Mouse (Mus musculus) neutrophil, adult 83 days (primary cell): ENCODE results near the gene Mmachc. TPM values are rescaled to one million over a fixed set of nuclear protein-coding genes. Genes with fewer than 3 reads are reported as not detected.

ENCODE experiments used
- total RNA-seq, 2 experiments: library from RNA; stranded (reverse); gene quantifications; one replicate each; pipeline ENCODE4 v1.2.4; 2023

Gene Mmachc
- 1 to 10 TPM; 2.5 to 2.9 TPM for total RNA-seq

DNA sequence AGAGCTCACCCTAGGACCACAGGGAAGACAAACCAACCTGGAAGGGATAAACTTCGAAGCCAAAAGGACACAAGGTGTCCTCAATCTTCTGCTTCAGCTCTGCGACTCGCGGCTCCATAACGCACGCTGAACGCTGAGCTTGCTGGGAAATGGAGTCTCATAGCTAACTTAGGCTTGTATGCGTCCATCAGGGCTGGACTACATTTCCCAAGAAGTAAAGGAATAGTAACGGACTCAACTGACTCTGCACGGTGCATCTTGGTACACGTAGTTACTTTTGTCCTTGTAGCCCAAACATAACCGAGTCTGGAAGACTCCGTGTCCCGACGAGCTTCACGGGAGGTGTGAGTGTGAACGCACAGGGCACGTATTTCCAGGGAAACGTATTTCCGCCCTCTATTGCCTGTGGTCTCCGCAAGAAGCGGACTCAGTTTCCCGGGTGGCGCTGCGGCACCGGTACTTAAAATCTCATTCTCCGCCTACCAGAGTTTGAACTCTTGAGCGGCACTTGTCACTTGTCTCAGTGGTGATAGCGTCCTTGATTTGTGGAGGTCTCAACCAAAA is at the start of gene Mmachc, which contains the start of gene Ccdc163:
Gene Mmachc, minus strand, starts transcription at position 206 of the 564 bp plus-strand sequence.
Gene Ccdc163, plus strand, starts transcription at position 309 of the 564 bp plus-strand sequence.

DNA sequence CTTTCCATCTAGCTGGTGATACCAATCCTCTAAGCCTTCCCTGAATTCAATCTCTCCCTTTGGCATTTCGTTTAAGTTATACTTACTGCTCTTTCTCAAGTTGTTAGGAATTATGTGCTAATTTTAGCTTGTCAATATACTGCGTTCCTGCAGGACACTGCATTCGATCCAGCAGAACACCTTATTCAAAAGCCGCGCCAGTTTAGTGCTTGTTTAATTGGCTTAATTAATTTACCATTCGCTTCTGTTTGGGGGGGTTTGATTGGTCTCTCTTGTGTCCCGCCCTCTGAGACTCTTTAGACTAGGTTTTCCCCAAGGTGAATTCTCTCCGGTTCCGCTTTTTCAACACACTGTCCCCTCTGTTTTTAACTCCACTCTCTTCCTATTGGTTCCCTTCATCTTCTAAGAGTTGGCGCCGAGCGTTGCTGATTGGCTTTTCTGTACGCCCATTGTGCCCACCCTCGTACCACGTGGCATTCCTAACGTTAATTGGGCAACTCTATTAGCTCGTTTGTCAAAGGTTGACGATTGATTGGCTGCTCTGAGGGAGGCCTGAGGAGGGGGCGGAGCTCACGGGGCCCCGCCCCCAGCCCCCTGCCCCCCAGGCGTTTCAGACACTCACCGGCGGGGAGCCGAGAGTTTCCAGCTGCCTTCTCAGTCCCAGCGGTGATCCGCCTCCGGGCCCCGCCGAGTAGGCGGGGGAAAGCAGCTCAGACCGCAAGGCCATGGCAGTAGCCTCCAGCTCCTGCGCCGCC is 12.3 kb upstream of the Mmachc start, which contains the start of gene Tesk2:
Gene Tesk2, plus strand, starts transcription at position 606 of the 755 bp plus-strand sequence.

DNA sequence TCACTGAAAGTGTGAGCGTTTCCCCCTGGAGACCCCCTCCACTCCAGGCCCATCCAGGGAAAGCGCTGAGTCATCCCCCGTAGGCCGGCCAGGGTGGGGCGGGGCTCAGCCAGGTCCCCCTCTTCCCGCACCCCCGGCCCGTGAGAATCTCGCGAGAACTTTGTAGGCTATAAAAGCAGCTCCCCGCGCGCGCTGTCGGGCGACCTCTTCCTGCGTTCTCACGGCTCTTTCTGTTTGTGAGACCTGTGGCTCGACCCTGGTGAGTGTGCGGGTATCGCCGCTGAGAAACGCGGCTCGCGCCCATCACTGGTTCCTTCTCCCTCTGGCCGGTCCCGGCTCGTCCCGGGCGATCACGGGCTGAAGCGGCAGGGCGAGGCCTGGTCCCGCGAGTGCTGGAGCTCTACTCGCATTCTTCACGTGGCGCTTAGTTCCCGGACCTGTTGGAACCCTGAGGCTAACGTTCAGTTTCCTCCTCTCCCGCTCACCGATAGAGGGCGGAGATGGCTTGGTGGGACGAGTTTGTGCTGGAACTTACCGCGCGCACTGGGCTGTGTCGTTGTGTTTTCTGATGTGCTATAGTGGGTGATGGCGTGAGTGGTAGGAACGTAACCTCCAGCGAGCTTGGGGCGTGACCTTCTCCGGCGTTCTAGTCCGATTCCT is 22.7 kb downstream of the Mmachc start, which contains the start of gene Prdx1:
Gene Prdx1, plus strand, starts transcription at position 143 of the 660 bp plus-strand sequence.

Other genes with a start within 250 kb of the Mmachc start
- gene Mast2, start 244.2 kb downstream of the Mmachc start, total RNA-seq = 10 to 100 TPM; 27.5 to 28.4 TPM
- gene Ipp, start 200.9 kb downstream of the Mmachc start, total RNA-seq = 1 to 10 TPM; 8.1 to 8.6 TPM
- 1 to 10 TPM; 8.0 to 8.4 TPM for gene Tmem69, start 152.5 kb downstream of the Mmachc start, total RNA-seq
- gene Gpbp1l1, start 150.7 kb downstream of the Mmachc start, total RNA-seq = 10 to 100 TPM; 74.2 to 81.3 TPM
- gene Ccdc17, start 111.8 kb downstream of the Mmachc start, total RNA-seq = 1 to 10 TPM; 6.0 to 6.6 TPM
- 10 to 100 TPM; 57.0 to 59.7 TPM for gene Nasp, start 80.5 kb downstream of the Mmachc start, total RNA-seq
- 100 to 1,000 TPM; 266 to 278 TPM for gene Akr1a1, start 56.7 kb downstream of the Mmachc start, total RNA-seq
- 100 to 1,000 TPM; 140 to 144 TPM for gene Prdx1, start 22.9 kb downstream of the Mmachc start, total RNA-seq
- 10 to 100 TPM; 11.0 to 13.5 TPM for gene Ccdc163, start 103 bp upstream of the Mmachc start, total RNA-seq
- 10 to 100 TPM; 33.8 to 35.2 TPM for gene Tesk2, start 12.5 kb upstream of the Mmachc start, total RNA-seq
- 10 to 100 TPM; 14.0 to 16.1 TPM for gene Toe1, start 99.2 kb upstream of the Mmachc start, total RNA-seq
- 1 to 10 TPM; 3.3 to 7.0 TPM for gene Mutyh, start 99.3 kb upstream of the Mmachc start, total RNA-seq
- gene Hpdl, start 113.3 kb upstream of the Mmachc start, total RNA-seq = not detected
- not detected for gene Zswim5, start 169.0 kb upstream of the Mmachc start, total RNA-seq